Mouse (Mus musculus) neural tube, embryonic 15.5 days (tissue): ENCODE data around the gene Aldh6a1. TPM values are rescaled to one million over a fixed set of nuclear protein-coding genes. Genes with fewer than 3 reads are reported as not detected.

Experiments used
- ATAC-seq: fragments of 200-750 bp; cut with Nextera tagmentation; 2 replicates; pipeline ENCODE4 v1.8.0; 2017; ENCODE audit warnings: mild to moderate bottlenecking, moderate TSS enrichment, moderate library complexity; ENCODE audit not compliant: low FRiP score
- H3K27ac ChIP-seq: fragments of 300-500 bp; sonication (generic); replicated peaks from 2 replicates; pipeline ENCODE4 v1.5.1; 2015; ENCODE audit warnings: mild to moderate bottlenecking, inconsistent platforms
- H3K27me3 ChIP-seq: fragments of 300-500 bp; sonication (generic); replicated peaks from 2 replicates; pipeline ENCODE4 v1.6.1; 2015; ENCODE audit warnings: inconsistent platforms
- H3K36me3 ChIP-seq: fragments of 300-500 bp; sonication (generic); 2 replicates; pipeline ENCODE4 v1.6.1; 2015; ENCODE audit warnings: inconsistent platforms
- H3K4me1 ChIP-seq: fragments of 300-500 bp; sonication (generic); 2 replicates; pipeline ENCODE4 v1.6.1; 2015; ENCODE audit warnings: inconsistent platforms
- H3K4me2 ChIP-seq: fragments of 300-500 bp; sonication (generic); 2 replicates; pipeline ENCODE4 v1.6.1; 2015; ENCODE audit warnings: inconsistent platforms, mild to moderate bottlenecking, moderate library complexity
- H3K4me3 ChIP-seq: fragments of 300-500 bp; sonication (generic); replicated peaks from 2 replicates; pipeline ENCODE4 v1.5.1; 2015; ENCODE audit warnings: mild to moderate bottlenecking, inconsistent platforms
- H3K9ac ChIP-seq: fragments of 300-500 bp; sonication (generic); replicated peaks from 2 replicates; pipeline ENCODE4 v1.6.1; 2015; ENCODE audit warnings: mild to moderate bottlenecking, inconsistent platforms
- H3K9me3 ChIP-seq: fragments of 300-500 bp; sonication (generic); replicated peaks from 2 replicates; pipeline ENCODE4 v1.6.1; 2016; ENCODE audit warnings: inconsistent platforms
- WGBS: fragments of 180-500 bp; shearing (Covaris S2); methylation state at CpG from one replicate; pipeline ENCODE4 v1.1.7; 2015; ENCODE audit warnings: mixed read lengths; 5-methylcytosine and 5-hydroxymethylcytosine counted together
- polyA plus RNA-seq: library from polyadenylated mRNA; unstranded; fragments of >200 nt; fragmentation: Nextera tagmentation; extraction: Ambion mirVana; gene quantifications from 2 replicates; pipeline ENCODE4 v1.2.1, GENCODE M21; 2015

Aldh6a1 gene
- polyA plus RNA-seq, 1 experiment from 2014 or later = 31.7 TPM

DNA sequence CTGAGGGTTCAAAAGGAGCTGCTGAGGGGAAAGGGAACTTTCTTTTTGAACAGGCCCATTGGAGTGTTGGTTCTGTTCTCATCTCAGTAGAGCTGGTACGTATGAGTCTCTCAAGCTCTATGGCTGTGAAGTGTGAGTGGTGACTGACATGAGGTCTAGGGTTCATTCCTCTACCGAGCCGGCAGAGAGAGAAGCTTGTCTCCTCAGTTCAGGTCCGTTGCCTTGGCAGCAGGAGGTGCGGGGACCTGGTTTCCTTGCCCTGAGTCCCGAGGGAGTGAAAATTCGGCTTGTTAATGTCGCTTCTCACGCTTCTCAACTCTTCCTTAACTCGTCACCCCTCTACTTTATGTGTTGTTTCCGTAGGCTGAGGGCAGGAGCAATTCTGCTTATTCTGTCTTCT, 997 bp upstream of the Aldh6a1 start:
- peak overlapping the region; percentile 72 for H3K4me3 ChIP-seq
- peak overlapping the region; percentile 86 for H3K27ac ChIP-seq
- H3K4me2 ChIP-seq = peak overlapping the region; percentile 98
- ATAC-seq = no peak
- WGBS = under 1% methylated on average over 11 of the region's 11 CpGs
- no peaks in the 10 kb centered on the region for H3K9me3 ChIP-seq
- peaks cover 19% of the 10 kb centered on the region for H3K4me1 ChIP-seq
- no peaks in the 10 kb centered on the region; the same call in 1 of the 2 replicates for H3K27me3 ChIP-seq
- H3K9ac ChIP-seq = peak overlapping the region; percentile 58
- H3K36me3 ChIP-seq = 0 out of 2 replicates have a peak, but pooled peaks cover under 1% of the 10 kb centered on the region

DNA sequence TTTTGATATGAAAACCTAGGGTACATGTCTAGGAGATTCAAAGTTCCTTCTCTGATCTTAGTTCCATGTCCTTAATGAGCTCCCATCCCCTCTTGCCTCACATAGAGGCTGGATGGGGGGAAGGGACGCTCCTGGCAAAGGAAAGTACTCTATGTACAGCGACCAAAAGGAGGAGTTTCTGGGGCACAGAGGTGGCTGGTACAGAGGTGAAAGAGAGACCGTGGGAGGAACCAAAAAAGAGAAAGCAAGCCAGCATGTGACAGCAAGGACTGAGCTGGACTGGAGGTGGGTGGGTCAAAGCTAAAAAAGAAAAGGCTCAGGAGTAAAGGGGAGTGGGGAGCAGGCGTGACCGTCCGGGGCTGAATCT, 470 bp downstream of the Aldh6a1 start:
- H3K36me3 ChIP-seq = no peaks in the 10 kb centered on the region
- peak; percentile 13 for ATAC-seq

DNA sequence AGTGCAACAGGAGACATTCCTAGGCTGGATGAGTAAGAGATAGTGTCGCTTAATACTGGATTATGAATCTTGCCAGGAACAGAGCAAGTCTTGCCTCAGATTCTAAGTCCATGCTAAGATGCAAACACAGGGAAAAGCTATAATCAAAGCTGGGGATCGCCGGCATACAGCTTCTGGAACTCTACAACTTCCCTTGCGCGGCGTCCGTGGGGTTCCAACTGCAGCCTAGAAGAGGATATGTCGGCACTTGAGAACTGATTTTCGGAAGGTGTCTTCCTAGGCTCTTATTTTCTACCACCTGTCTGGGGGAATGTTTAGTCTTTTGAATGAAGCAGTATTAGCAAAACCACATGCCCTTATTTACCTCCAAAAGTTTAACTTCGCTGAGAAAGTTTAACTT, 917 bp downstream of the Aldh6a1 start:
- Histone ChIP-seq H3K4me1 (peaks cover 19% of the 10 kb centered on the region), H3K4me2 (peak overlapping the region; percentile 98), H3K27me3 (no peaks in the 10 kb centered on the region; the same call in 1 of the 2 replicates), H3K9ac (peak overlapping the region; percentile 59; the same call in 1 of the 2 replicates), H3K4me3 (peak overlapping the region; percentile 72), H3K27ac (peak overlapping the region; percentile 86), H3K36me3 (no peaks in the 10 kb centered on the region), H3K9me3 (no peaks in the 10 kb centered on the region)
- ATAC-seq = no peak
- WGBS = 50% methylated on average over 10 of the region's 10 CpGs

More for the DNA sequence above, 470 bp downstream of the Aldh6a1 start:
- no peaks in the 10 kb centered on the region; the same call in 1 of the 2 replicates for H3K27me3 ChIP-seq
- H3K4me3 ChIP-seq = peak overlapping the region; percentile 72
- peaks cover 19% of the 10 kb centered on the region for H3K4me1 ChIP-seq
- peak overlapping the region; percentile 59 for H3K9ac ChIP-seq
- H3K27ac ChIP-seq = peak overlapping the region; percentile 86
- no peaks in the 10 kb centered on the region for H3K9me3 ChIP-seq
- WGBS = under 1% methylated on average over 6 of the region's 6 CpGs
- H3K4me2 ChIP-seq = peak overlapping the region; percentile 98

DNA sequence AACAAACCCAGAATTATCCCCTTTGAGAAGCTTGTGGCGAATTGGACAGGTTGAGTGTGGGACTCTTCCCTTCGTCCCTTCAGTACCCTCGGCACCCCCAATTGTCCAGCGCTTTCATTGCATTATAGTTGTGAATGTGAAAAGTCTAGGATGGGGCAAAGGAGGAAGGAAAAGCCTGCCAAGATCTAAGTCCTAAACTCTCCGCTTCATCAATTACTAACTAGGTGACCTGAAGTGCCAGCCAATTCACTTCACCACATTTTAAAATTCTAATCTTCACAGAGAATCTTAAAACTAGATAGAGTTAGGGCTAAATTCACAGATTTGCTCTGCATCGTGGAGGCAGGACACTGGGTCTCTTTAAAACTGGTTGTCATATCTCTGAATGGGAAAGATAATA, 2.6 kb downstream of the Aldh6a1 start:
- no peak overlapping the region for H3K4me3 ChIP-seq
- peaks cover 19% of the 10 kb centered on the region for H3K4me1 ChIP-seq
- ATAC-seq = no peak
- no peak overlapping the region for H3K9ac ChIP-seq
- 82% methylated on average over 6 of the region's 6 CpGs for WGBS
- no peak overlapping the region for H3K27ac ChIP-seq
- H3K9me3 ChIP-seq = no peaks in the 10 kb centered on the region
- H3K4me2 ChIP-seq = no peak overlapping the region
- H3K36me3 ChIP-seq = no peaks in the 10 kb centered on the region
- peaks cover 3% of the 10 kb centered on the region; the same call in 1 of the 2 replicates for H3K27me3 ChIP-seq

DNA sequence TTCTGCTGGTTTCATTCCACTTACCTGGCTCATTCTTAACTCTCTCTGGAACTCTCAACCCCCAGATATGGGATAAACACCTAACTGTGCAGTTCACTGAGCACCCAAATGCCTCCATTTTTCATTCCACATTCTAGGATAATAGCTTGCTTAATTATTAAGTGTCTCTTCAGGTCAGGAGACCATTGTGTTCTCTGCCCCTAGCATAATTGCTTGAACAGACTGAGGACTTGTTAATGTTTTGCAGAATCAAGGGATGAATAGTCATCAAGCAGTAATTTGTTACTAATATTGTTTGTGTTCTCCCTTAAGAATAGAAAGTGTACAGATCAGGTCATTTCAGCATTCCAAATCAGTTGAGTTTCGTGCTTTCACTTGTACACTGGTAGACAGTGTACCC, 3.4 kb downstream of the Aldh6a1 start:
- WGBS = 71% methylated on average over 1 of the region's 1 CpGs
- H3K9me3 ChIP-seq = no peaks in the 10 kb centered on the region
- peaks cover 14% of the 10 kb centered on the region for H3K4me1 ChIP-seq
- H3K4me2 ChIP-seq = no peak overlapping the region
- H3K36me3 ChIP-seq = peaks cover 3% of the 10 kb centered on the region; the same call in 1 of the 2 replicates
- peaks cover 3% of the 10 kb centered on the region; the same call in 1 of the 2 replicates for H3K27me3 ChIP-seq
- no peak overlapping the region for H3K4me3 ChIP-seq
- no peak for ATAC-seq
- H3K9ac ChIP-seq = no peak overlapping the region
- H3K27ac ChIP-seq = no peak overlapping the region

DNA sequence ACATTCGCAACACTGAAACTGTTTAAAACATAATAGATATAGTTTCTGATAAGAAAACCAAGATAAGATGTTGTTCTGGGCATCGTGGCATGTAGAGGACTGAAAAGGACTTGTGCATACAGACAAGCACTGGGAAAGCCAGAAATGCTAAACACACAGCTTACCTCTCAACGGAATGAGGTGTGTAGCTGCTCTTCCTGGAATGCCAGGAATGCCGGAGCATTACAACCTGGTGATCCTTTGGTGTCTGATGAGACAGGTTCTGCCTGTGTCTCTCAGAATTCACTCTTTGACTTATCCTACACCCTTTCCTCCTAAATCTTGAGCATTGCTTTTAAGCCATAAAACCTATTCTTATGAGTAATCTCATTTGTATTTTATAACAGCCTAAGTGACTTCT, 8.3 kb downstream of the Aldh6a1 start:
- WGBS = 80% methylated on average over 4 of the region's 4 CpGs
- H3K9ac ChIP-seq = no peak overlapping the region
- no peaks in the 10 kb centered on the region for H3K4me1 ChIP-seq
- no peak for ATAC-seq
- H3K36me3 ChIP-seq = peaks cover 24% of the 10 kb centered on the region
- H3K4me2 ChIP-seq = no peak overlapping the region
- peaks cover 3% of the 10 kb centered on the region; the same call in 1 of the 2 replicates for H3K27me3 ChIP-seq
- H3K9me3 ChIP-seq = no peaks in the 10 kb centered on the region
- no peak overlapping the region for H3K4me3 ChIP-seq
- H3K27ac ChIP-seq = no peak overlapping the region

DNA sequence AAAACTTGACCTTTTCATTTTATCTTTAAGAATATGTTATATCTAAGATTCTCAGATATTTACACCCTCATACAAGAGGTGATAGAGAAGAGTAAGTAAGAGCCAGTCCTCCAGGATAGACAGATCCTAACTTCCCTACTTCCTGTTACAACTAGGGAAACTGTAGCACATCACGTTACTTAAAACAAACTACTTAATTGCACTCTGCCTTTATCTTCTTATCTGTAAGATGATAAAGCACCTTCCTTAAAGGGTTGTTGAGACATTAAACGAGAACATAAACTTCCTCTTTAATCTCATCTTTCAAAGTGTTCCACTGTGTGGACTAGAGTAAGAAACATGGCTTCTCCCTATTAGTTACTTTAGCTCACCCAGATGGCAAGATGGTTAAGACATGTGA, 12.1 kb downstream of the Aldh6a1 start:
- H3K4me1 ChIP-seq = no peaks in the 10 kb centered on the region
- H3K9ac ChIP-seq = no peak overlapping the region
- WGBS = 78% methylated on average over 2 of the region's 2 CpGs
- H3K4me2 ChIP-seq = no peak overlapping the region
- H3K27me3 ChIP-seq = no peaks in the 10 kb centered on the region
- ATAC-seq = no peak
- H3K4me3 ChIP-seq = no peak overlapping the region
- H3K27ac ChIP-seq = no peak overlapping the region
- H3K9me3 ChIP-seq = no peaks in the 10 kb centered on the region
- H3K36me3 ChIP-seq = peaks cover 33% of the 10 kb centered on the region

DNA sequence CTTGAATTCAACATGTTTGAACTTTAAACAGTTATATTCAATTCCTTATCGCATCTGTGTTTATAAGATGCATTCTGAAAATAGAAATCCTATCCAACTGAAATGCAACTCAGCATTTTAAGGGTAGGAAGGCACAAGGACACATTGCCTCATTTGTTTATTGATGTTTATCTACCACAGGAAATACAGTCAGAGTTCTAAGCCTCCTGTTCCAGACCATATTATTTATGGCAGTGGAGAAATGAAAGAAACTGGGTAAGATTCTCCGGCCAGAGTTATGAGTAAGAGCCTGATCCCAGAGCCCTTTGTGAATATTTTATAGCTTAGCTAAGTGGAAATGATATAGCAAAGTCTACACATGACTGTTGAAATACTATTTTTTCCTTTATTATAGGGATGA, 21.0 kb downstream of the Aldh6a1 start:
- H3K9me3 ChIP-seq = no peaks in the 10 kb centered on the region
- H3K4me3 ChIP-seq = no peak overlapping the region
- H3K36me3 ChIP-seq = peaks cover 37% of the 10 kb centered on the region
- no peak overlapping the region for H3K27ac ChIP-seq
- no peaks in the 10 kb centered on the region for H3K27me3 ChIP-seq
- no peak for ATAC-seq
- H3K4me2 ChIP-seq = no peak overlapping the region
- no peak overlapping the region for H3K9ac ChIP-seq
- WGBS = 89% methylated on average over 2 of the region's 2 CpGs
- no peaks in the 10 kb centered on the region for H3K4me1 ChIP-seq

DNA sequence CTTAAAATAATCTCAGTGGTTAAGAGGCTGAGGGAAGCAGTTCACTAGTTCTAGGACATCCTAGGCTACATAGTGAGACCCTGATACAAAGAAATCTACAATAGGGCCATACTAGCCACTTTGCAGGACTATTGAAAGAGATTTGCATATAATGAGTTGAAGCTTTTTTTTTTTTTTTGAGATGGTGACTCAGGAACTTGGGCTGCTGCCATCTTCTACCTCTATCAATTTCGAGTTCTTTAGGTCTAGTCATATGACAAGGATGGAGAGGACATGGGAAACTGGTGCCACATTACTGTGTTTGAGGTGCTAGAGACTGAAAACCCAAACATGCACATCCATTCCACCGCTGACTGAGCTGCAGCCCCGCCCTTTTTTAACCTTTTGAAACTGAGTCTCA, 26.8 kb downstream of the Aldh6a1 start:
- no peak overlapping the region for H3K4me3 ChIP-seq

DNA sequence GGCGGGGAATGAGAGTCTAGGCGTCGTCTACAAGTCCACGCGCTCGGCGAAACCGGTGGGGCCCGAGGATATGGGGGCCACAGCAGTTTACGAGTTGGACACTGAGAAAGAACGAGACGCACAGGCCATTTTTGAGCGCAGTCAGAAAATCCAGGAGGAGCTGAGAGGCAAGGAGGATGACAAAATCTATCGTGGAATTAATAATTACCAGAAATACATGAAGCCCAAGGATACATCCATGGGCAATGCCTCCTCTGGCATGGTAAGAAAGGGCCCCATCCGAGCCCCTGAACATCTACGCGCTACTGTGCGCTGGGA, 33.2 kb downstream of the Aldh6a1 start:
- H3K4me1 ChIP-seq = peaks cover 8% of the 10 kb centered on the region
- H3K4me2 ChIP-seq = peak overlapping the region; percentile 78
- peak; percentile 56; the same call in 1 of the 2 replicates for ATAC-seq
- H3K4me3 ChIP-seq = peak overlapping the region; percentile 58
- no peaks in the 10 kb centered on the region for H3K27me3 ChIP-seq
- peak overlapping the region; percentile 85 for H3K27ac ChIP-seq
- WGBS = 30% methylated on average over 18 of the region's 18 CpGs
- no peaks in the 10 kb centered on the region for H3K36me3 ChIP-seq
- peak overlapping the region; percentile 55 for H3K9ac ChIP-seq
- H3K9me3 ChIP-seq = no peaks in the 10 kb centered on the region

More for the DNA sequence above, 26.8 kb downstream of the Aldh6a1 start:
- H3K27ac ChIP-seq = no peak overlapping the region
- no peaks in the 10 kb centered on the region for H3K27me3 ChIP-seq
- H3K9me3 ChIP-seq = no peaks in the 10 kb centered on the region
- H3K4me1 ChIP-seq = no peaks in the 10 kb centered on the region
- no peak overlapping the region for H3K9ac ChIP-seq
- no peak for ATAC-seq
- no peak overlapping the region for H3K4me2 ChIP-seq
- 0 out of 2 replicates have a peak, but pooled peaks cover 7% of the 10 kb centered on the region for H3K36me3 ChIP-seq
- WGBS = 66% methylated on average over 3 of the region's 3 CpGs

DNA sequence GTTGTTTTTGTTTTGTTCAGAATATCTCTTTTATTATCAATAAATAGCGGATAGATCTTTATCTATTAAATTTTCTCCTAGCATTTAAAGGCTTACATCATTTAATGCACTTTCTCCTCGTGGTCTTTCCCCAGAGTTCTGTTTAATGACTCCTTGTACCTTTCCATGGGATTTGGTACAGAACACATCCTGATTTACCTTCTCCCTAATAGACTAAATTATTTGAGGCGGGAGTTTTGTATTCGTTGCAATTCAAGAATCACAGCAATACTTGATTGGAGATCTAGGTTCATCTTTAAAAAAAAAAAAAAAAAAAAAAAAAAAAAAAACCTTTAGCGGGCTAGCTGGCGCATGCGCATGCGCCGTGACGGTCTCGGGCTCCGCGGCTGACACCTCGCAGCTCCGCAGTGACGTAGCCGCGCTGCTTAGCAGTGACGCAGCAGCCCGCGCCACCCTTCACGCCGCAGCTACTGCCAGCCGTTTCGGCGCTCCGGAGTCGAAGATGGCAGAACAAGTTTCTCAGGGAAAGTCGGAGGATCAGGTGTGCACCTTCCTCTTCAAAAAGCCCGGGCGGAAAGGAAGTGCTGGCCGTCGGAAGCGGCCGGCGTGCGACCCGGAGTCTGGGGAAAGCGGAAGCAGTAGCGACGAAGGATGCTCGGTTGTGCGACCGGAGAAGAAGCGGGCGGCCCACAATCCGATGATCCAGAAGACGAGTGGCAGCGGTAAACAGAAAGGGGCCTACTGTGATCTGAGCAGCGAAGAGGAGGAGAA, 33.8 kb downstream of the Aldh6a1 start, which contains the start of gene Rnf113a2:
Rnf113a2 (plus strand) TSS at position 363 of the 771 bp plus-strand sequence.
- no peaks in the 10 kb centered on the region for H3K36me3 ChIP-seq
- H3K4me2 ChIP-seq = peak within 1 kb of the TSS; percentile 78
- 2% methylated on average over 50 of the region's 50 CpGs for WGBS
- H3K4me1 ChIP-seq = peaks cover 8% of the 10 kb centered on the region
- peak within 1 kb of the TSS; percentile 58 for H3K4me3 ChIP-seq
- peak within 1 kb of the TSS; percentile 85 for H3K27ac ChIP-seq
- no peaks in the 10 kb centered on the region for H3K9me3 ChIP-seq
- ATAC-seq = peak; percentile 95
- peak within 1 kb of the TSS; percentile 55 for H3K9ac ChIP-seq
- H3K27me3 ChIP-seq = no peaks in the 10 kb centered on the region

DNA sequence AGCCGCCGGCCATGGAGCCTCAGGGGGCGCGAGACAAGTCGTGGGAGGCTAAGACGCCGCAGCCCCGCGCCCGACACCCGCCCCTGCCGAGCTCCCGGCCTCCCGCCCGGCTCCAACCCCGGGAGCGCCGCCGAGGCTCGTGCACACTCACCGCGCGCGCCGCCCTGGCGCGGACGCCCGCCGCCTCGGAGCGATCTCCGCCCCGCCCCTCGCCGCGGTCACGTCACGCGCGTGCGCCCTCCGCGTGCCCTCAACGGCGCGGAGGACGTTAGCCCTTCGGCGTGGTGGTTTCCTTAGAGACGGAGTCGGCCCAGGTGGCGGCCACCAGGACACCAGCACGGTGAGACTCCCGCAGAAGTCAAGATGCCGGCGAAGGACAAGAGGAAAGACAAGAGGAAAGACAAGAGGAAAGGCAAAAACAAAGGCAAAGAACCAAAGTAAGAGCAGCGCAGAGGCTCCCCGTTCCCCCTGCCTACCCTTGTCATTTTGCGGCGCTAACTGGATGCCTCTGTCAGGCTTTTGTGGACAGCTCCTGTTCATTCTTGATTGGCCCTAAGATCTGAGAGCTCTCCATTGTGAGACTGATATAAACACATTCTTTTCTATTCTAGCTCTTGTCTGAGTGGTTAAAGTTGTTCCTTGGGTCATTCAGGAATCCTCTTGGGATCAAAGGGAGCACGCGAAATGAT, 41.8 kb downstream of the Aldh6a1 start, which contains the start of the genes Entpd5 and Bbof1:
Entpd5 (minus strand) TSS at position 211 of the 689 bp plus-strand sequence.
Bbof1 (plus strand) TSS at position 253 of the 689 bp plus-strand sequence.
- ATAC-seq = peak; percentile 94
- H3K4me2 ChIP-seq = peak within 1 kb of the TSS; percentile 86
- peaks cover 12% of the 10 kb centered on the region for H3K4me1 ChIP-seq
- H3K9me3 ChIP-seq = no peaks in the 10 kb centered on the region
- no peaks in the 10 kb centered on the region for H3K36me3 ChIP-seq
- peak within 1 kb of the TSS; percentile 82 for H3K4me3 ChIP-seq
- under 1% methylated on average over 61 of the region's 63 CpGs for WGBS
- peak within 1 kb of the TSS; percentile 93 for H3K27ac ChIP-seq
- peak within 1 kb of the TSS; percentile 89 for H3K9ac ChIP-seq
- no peaks in the 10 kb centered on the region for H3K27me3 ChIP-seq
